Mouse (Mus musculus) left cerebral cortex, postnatal 36 days (tissue): Measurements from ENCODE around the gene 9330182L06Rik. TPM values are rescaled to one million over a fixed set of nuclear protein-coding genes. Genes with fewer than 3 reads are reported as not detected.

Experiments
- DNase-seq, 2 experiments: peaks; one replicate each; pipeline ENCODE4 v3.0.0; 2021 to 2022; ENCODE audit warnings: low spot score in 2 of 2, mixed read lengths in 1 of 2
- intact Hi-C: fragments of 180-260 bp; cut with DNase I; formaldehyde crosslinking; loops from one replicate; pipeline ENCODE4 v1.15.1; 2025
- total RNA-seq, 2 experiments: library from RNA; stranded (reverse); gene quantifications; 2 replicates each; pipeline ENCODE4 v1.2.3; 2021

The 9330182L06Rik gene
- total RNA-seq, 2 experiments from 2014 or later, result 31.7 to 33.0 TPM

DNA sequence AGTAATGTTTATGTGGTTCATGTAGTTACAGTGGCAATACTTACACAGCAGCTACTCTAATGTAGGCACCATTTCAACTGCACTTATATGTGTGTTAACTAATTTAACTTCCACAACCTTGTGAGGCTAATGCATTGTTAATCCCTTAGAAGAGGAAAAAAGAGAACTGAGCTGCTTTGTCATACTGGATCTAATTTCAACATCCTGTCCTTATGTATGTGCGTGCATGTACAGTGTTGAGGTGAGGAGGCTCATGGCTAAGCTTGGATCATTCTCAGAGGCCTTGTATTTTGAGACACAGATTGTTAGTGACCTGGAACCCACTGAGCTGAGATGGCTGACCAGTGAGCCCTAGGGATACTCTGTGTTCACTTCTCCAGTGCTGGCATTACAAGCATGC, 88.3 kb downstream of the 9330182L06Rik start:
- intact Hi-C loops, result no loop called here

DNA sequence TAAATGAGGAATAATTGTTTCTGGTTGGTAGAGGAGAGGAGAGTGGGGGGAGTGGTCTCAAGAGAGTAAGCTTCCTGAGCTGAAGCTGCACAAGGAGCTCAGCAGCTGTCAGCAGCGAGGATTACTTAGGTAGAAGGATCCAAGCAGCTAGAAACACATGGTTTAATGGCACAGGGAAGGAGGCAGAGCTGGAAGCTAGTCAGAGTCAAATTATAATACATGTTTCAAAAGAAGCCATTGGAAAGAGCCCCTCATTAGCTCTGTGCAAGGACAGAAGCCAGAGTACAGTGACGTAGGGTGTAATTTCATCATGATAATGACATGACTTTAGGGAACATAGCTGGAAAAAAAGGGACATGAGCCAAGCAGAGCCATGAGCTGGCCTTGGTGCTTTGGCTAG, 92.2 kb downstream of the 9330182L06Rik start:
- intact Hi-C loops, result no loop called here
- no peak for DNase-seq

More for the DNA sequence above, 88.3 kb downstream of the 9330182L06Rik start:
- DNase-seq, result no peak

DNA sequence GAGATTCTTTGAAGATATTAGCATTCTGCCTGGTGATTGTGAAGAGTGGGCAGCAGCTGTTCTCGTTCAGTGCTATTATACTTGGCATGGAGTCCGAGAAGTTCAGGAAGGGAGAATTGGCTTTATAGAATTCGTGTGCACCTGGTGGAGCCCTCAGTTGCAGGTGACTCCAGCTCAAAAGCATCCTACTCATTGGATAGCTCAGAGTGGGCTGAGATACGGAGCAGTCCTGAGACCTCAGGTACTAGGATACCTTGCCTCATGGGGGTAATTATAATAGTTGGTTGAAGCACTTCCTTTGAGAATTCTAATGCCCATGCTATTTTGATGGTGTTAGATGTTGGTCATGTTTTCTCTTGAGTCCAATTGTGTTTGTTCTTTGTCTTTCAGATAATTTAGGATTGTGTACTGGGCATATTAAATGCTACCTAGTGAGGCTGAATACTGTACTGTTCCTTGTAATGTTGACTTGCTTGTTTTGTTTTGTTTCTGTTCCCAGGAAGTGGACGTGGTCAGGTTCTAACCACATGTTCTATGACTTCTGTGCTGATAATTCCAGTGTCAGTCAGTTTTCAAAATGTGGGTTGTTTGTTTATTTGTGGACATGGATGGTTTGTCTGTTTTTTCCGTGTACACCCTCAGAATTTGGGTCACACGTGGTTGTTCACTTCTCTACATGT, 96.2 kb downstream of the 9330182L06Rik start:
- intact Hi-C loops, result no loop called here
- no peak for DNase-seq

GRCm38 (mm10) chr5:9364937-9365336, 99.0 kb downstream of the 9330182L06Rik start:
- no peak for DNase-seq
- intact Hi-C loops, result no loop called here

GRCm38 (mm10) chr5:9367920-9368692, 102.2 kb downstream of the 9330182L06Rik start:
- no peak for DNase-seq
- intact Hi-C loops, result no loop called here

GRCm38 (mm10) chr5:9371127-9371526, 105.2 kb downstream of the 9330182L06Rik start:
- intact Hi-C loops, result no loop called here
- no peak for DNase-seq

DNA sequence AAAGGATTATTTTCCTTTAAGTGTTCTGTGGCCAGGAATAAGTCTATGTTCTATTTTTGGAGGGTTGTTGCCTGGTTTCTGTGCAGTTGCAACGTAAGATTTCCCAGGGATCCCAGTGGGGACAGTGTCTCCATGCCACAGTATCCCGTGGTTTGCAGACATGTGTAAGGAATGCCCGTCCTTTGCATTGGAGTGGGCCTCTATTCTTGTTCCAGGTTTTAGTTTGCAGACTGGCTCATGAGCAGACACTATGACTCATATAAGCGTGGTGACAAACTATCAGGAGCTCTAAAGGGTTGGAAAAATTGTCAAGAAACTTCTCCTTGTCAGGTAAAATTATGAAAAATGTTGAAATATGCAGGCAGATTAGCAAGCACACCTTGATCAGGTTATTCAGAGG, 107.4 kb downstream of the 9330182L06Rik start:
- intact Hi-C loops, result no loop called here
- DNase-seq, result no peak

- intact Hi-C loops, result no loop called here
- DNase-seq, result no peak
These were observed 124.0 kb downstream of the 9330182L06Rik start for GRCm38 (mm10) chr5:9389968-9390367.

GRCm38 (mm10) chr5:9391858-9392393, 126.0 kb downstream of the 9330182L06Rik start:
- intact Hi-C loops, result no loop called here
- DNase-seq, result no peak

DNA sequence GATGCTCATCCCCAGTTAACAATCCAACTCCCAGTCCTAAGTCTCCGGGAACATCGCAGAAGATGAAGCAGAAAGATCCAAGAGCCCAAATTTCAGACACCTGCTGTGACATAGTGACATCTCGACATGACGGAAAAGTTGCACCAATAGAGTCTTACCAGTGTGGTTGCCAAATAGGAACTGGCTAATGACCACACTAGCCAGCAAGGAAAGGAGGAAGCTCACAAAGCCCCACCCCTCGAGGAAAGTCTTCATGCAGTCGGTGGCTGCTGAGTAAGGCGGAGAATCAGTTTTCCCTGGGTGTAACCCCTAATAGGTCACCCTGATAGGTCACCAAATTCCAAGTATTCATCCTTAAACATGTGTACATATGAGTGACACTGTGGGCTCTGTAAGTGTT, 151.2 kb downstream of the 9330182L06Rik start:
- intact Hi-C loops, result no loop called here
- DNase-seq, result no peak

DNA sequence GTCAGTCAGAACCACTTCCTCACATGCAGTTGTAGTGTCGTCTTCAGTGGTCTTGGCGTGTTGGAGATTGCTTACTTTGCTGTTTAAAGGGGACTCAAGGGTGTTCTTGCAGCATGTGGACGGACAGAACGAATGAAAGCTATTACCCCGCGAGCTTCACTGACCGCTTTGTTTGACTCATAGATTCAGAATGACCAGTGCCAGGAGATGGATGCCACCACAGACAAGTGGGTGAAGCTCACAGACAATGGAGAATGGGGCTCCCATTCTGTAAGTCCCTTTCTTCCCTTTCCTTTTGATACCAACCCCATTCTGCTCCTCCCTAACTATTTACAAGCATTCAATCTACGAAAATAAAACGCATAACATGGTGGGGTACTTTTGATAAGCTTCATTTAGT, 151.9 kb downstream of the 9330182L06Rik start:
- intact Hi-C loops, result no loop called here
- no peak for DNase-seq

GRCm38 (mm10) chr5:9419964-9420363, 154.0 kb downstream of the 9330182L06Rik start:
- intact Hi-C loops, result loop anchor here (5.0 to 10.0 kb wide), 2 partner anchors 153 to 345 kb away; partner anchors contain the start of gene 9330182L06Rik
- peak in 1 of 2 experiments; percentile 20 for DNase-seq

GRCm38 (mm10) chr5:9424464-9424863, 158.5 kb downstream of the 9330182L06Rik start:
- intact Hi-C loops, result loop anchor here (5.0 to 10.0 kb wide), 2 partner anchors 157 to 350 kb away; partner anchors contain the start of gene 9330182L06Rik
- no peak for DNase-seq

DNA sequence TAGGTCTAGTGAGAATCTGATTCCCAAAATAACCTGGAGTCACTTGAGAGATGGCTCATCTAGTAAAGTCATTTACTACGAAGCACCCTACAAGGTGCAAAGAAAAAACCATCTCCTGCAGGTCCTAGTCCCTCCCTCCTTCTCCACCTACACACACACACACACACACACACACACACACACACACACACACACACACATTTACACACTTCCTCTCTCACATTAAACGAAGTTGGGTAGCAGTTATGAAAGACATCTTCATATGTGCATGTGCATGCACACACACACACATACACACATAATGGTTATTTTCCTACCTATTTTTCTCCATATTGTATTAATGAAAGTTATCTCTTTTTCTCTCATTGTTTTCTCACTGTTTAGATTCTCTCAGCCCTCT, 161.2 kb downstream of the 9330182L06Rik start:
- DNase-seq, result no peak
- intact Hi-C loops, result loop anchor here (2.0 to 10.0 kb wide), 2 partner anchors 254 to 352 kb away; no protein-coding TSS in a partner anchor

DNA sequence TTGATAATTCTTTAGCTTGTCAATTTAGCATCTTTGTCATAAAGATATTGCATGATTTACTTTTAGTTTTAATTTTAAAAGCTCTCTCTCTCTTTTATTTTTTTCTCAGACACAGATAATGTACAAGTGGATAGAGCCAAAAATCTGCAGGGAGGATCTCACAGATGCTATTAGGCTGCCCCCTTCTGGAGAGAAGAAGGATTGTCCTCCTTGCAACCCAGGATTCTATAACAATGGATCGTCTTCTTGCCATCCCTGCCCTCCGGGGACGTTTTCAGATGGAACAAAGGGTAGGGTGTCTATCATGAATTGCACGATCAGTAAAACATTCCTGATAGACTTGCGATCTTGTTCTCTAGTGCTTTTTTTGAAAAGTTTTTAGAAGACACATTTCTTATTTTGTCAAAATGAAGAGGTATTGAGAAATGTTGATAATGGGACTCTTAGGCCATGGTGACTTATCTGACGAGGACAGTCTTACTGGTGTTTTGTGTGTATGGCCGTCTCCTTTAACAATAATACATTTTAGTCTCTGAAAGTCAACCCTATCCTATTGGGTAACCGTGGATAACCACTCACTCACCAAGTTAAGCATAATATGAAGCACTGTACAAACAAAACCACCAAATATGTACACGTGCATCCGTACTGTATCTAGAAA, 161.8 kb downstream of the 9330182L06Rik start:
- intact Hi-C loops, result loop anchor here (2.0 to 10.0 kb wide), 2 partner anchors 255 to 353 kb away; no protein-coding TSS in a partner anchor
- peak; percentile 23 to 34 for DNase-seq

DNA sequence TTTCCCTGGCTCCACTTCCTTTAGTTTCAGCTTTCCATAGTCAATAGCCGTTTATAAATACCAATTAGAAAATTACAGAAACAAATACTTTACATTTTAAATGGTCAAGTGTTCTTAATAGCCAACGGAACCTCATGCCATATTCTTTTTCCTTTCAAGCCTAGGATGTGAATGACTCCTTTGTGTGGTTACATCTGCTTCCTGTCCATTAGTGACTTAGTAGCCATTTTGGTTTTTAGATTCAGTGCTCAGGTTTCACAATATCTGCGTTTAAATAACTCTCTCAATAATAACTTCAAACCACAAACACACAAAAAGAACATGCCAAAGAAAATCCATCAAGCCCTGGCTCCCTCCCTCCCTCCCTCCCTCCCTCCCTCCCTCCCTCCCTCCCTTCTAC, 162.8 kb downstream of the 9330182L06Rik start:
- DNase-seq, result no peak
- intact Hi-C loops, result loop anchor here (10.0 kb wide), 1 partner anchor 354 kb away; no protein-coding TSS in a partner anchor

- no peak for DNase-seq
- intact Hi-C loops, result loop anchor here (5.0 kb wide), 1 partner anchor 1186 kb away; no protein-coding TSS in a partner anchor
These were observed 180.2 kb downstream of the 9330182L06Rik start for GRCm38 (mm10) chr5:9446146-9446545.

- DNase-seq, result no peak
- intact Hi-C loops, result loop anchor here (5.0 kb wide), 1 partner anchor 1183 kb away; no protein-coding TSS in a partner anchor
These were observed 183.0 kb downstream of the 9330182L06Rik start for GRCm38 (mm10) chr5:9448931-9449330.

- peak; percentile 30 to 32 for DNase-seq
- intact Hi-C loops, result loop anchor here (5.0 kb wide), 1 partner anchor 1183 kb away; no protein-coding TSS in a partner anchor
These were observed 183.7 kb downstream of the 9330182L06Rik start for GRCm38 (mm10) chr5:9449570-9449969.

DNA sequence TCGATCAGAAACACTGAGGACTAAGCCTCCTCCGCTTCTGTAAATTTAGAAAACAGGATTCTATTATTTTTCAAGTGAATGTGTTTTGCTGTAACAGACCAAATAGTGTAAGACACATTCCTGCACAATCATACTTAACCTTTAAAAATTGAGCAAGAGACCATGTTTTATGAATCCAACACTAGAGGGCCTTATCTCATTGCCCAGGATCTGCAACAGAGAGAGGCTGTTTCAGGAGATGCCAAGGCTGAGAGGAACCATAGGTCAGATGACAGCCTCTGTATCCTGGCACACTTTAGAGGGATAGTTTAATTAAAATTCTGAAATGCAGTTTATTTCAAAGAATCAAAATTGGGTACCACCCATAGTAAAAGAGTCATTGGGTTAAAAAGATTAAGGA, 187.4 kb downstream of the 9330182L06Rik start:
- DNase-seq, result no peak
- intact Hi-C loops, result no loop called here
